Mouse (Mus musculus) intestine, postnatal 0 days (tissue): ENCODE results near the gene Krtap28-10. TPM values are rescaled to one million over a fixed set of nuclear protein-coding genes. Genes with fewer than 3 reads are reported as not detected.
A peak's percentile ranks its signal among the peaks of the same experiment; 100 is the strongest.

Experiments
- ATAC-seq: fragments of 200-750 bp; cut with Nextera tagmentation; 2 replicates; pipeline ENCODE4 v1.8.0; 2017; ENCODE audit warnings: mild to moderate bottlenecking, moderate TSS enrichment, moderate library complexity
- H3K27ac ChIP-seq: fragments of 300-500 bp; sonication (generic); 2 replicates; pipeline ENCODE4 v1.5.1; 2014; ENCODE audit warnings: mild to moderate bottlenecking, low read depth, low read length, moderate library complexity
- H3K27me3 ChIP-seq: fragments of 300-500 bp; sonication (generic); replicated peaks from 2 replicates; pipeline ENCODE4 v1.6.1; 2014; ENCODE audit warnings: low read length, mixed read lengths; ENCODE audit not compliant: control insufficient read depth, insufficient read depth
- H3K36me3 ChIP-seq: fragments of 300-500 bp; sonication (generic); 2 replicates; pipeline ENCODE4 v1.6.1; 2014; ENCODE audit warnings: mild to moderate bottlenecking, moderate library complexity; ENCODE audit not compliant: control insufficient read depth, insufficient read depth
- H3K4me1 ChIP-seq: fragments of 300-500 bp; sonication (generic); replicated peaks from 2 replicates; pipeline ENCODE4 v1.6.1; 2014; ENCODE audit warnings: antibody characterized with exemption, low read length, mixed read lengths; ENCODE audit not compliant: control insufficient read depth, insufficient read depth
- H3K4me2 ChIP-seq: fragments of 300-500 bp; sonication (generic); replicated peaks from 2 replicates; pipeline ENCODE4 v1.6.1; 2014; ENCODE audit warnings: low read depth, mild to moderate bottlenecking, moderate library complexity
- H3K4me3 ChIP-seq: fragments of 300-500 bp; sonication (generic); 2 replicates; pipeline ENCODE4 v1.5.1; 2014; ENCODE audit warnings: low read depth, low read length
- H3K9ac ChIP-seq: fragments of 300-500 bp; sonication (generic); 2 replicates; pipeline ENCODE4 v1.6.1; 2014; ENCODE audit warnings: mild to moderate bottlenecking, low read depth, low read length
- H3K9me3 ChIP-seq: fragments of 300-500 bp; sonication (generic); 2 replicates; pipeline ENCODE4 v1.6.1; 2016; ENCODE audit warnings: mixed run types; ENCODE audit not compliant: control insufficient read depth
- CTCF ChIP-seq: sonication (generic); IDR thresholded peaks from 2 replicates; pipeline ENCODE4 v1.5.1; 2016; ENCODE audit warnings: low read depth, mild to moderate bottlenecking, control low read depth, antibody characterized with exemption, moderate library complexity
- WGBS: fragments of 180-500 bp; shearing (Covaris S2); extraction: QIAGEN DNeasy Blood & Tissue Kit; methylation state at CpG from one replicate; pipeline ENCODE4 v1.1.7; 2014; 5-methylcytosine and 5-hydroxymethylcytosine counted together
- polyA plus RNA-seq: library from polyadenylated mRNA; unstranded; fragments of >200 nt; fragmentation: Nextera tagmentation; extraction: Ambion mirVana; gene quantifications from 2 replicates; pipeline ENCODE4 v1.2.1, GENCODE M21; 2015

The Krtap28-10 gene
- polyA plus RNA-seq, 1 experiment from 2014 or later: not detected

DNA sequence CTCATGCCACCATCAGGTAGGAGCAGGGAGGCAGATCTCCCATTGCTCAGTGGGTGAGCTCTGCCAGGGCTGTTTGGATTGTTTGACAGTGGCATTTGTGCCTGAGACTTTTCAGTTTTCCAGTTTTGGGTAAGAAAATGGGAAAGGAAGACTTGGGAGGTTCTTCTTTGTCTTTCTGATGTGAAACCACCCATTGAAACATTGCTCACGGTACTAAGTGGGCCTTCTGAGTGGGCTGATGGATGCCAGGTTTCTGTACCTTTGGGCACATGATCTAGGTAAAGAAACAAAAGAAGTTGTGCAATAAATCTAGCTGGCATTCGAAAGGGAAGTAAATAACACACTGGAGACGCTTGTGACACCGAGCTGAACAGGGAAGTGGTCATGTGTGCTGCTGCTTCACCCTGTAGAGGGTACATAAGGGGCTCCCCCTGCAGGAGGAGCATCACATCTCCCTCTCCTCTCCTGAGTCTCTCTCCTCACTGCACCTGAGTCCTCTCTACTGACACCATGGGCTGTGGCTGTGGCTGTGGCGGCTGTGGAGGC lies 2.7 kb upstream of the Krtap28-10 start, which contains the start of gene Gm47969:
Gene Gm47969 (plus strand): TSS at position 51 of the 546 bp plus-strand sequence.
- TF ChIP-seq CTCF: peak; percentile 46
- Histone ChIP-seq H3K36me3 (no peaks in the 10 kb centered on the region), H3K4me3 (no peak within 1 kb of the TSS), H3K9ac (no peak within 1 kb of the TSS), H3K4me1 (no peaks in the 10 kb centered on the region), H3K27ac (no peak within 1 kb of the TSS), H3K27me3 (no peaks in the 10 kb centered on the region), H3K9me3 (no peaks in the 10 kb centered on the region), H3K4me2 (no peak within 1 kb of the TSS)
- WGBS: 63% methylated on average over 5 of the region's 5 CpGs
- no peak for ATAC-seq

DNA sequence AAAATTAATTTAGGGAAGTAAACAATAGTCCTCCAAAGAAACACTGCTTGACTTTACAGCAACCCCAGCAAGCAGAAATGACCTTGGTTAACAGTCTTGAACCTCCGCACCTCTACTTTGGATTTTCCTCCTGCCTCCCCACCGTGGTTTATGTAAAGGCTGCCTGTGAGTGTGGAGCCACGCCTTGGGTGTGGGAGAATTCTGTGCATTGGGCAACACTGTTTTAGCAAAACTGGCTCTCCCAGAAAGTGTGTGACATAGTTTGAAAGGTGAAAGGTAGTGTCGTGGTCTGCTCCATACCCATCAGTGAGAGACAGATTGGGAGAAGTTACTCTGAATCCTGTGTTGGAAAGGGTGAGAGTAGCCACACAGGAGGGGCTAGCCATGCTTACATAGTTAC lies 3.2 kb downstream of the Krtap28-10 start:
- Histone ChIP-seq H3K4me2 (no peak overlapping the region), H3K4me3 (no peak overlapping the region), H3K27ac (no peak overlapping the region), H3K4me1 (no peaks in the 10 kb centered on the region), H3K36me3 (no peaks in the 10 kb centered on the region), H3K9ac (no peak overlapping the region), H3K27me3 (no peaks in the 10 kb centered on the region), H3K9me3 (no peaks in the 10 kb centered on the region)
- TF ChIP-seq CTCF: no peak
- ATAC-seq: no peak
- 47% methylated on average over 4 of the region's 4 CpGs for WGBS

DNA sequence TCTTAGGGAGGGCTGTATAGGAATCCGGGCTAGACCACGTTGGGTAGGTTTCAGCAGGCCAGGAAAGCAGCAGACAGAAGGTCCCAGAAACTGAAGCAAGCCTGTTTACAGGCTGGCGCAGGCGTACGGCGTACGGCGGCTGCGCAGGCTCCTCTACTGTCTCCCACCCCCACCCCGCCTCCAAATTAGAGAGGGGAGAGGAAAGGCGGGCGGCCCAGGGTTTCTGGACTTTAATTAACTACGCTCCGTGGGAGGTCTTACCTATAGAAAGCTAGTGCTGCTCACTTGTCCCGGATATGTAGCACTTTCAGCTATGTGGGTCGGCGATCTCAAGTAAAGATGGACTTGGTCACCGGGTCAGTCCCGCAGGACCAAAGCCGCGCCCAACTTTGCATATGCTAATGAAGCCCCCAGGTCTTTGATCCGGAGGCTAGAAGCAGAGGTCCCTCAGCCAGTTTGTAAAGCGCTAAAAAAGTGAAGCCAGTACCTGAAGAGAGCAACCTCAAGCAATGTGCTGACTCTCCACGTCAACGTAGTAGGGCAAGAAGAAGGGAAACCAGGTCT lies 4.1 kb downstream of the Krtap28-10 start, which contains the start of gene Slc19a3:
Gene Slc19a3 (minus strand): TSS at position 340 of the 564 bp plus-strand sequence.
- Histone ChIP-seq H3K4me1 (no peaks in the 10 kb centered on the region), H3K4me3 (peak within 1 kb of the TSS; percentile 50), H3K27ac (peak within 1 kb of the TSS; percentile 47; the same call in 1 of the 2 replicates), H3K9me3 (no peaks in the 10 kb centered on the region), H3K4me2 (peak within 1 kb of the TSS; percentile 81), H3K27me3 (no peaks in the 10 kb centered on the region), H3K9ac (peak within 1 kb of the TSS; percentile 52), H3K36me3 (no peaks in the 10 kb centered on the region)
- 2% methylated on average over 25 of the region's 25 CpGs for WGBS
- no peak for TF ChIP-seq CTCF
- peak; percentile 55 for ATAC-seq

DNA sequence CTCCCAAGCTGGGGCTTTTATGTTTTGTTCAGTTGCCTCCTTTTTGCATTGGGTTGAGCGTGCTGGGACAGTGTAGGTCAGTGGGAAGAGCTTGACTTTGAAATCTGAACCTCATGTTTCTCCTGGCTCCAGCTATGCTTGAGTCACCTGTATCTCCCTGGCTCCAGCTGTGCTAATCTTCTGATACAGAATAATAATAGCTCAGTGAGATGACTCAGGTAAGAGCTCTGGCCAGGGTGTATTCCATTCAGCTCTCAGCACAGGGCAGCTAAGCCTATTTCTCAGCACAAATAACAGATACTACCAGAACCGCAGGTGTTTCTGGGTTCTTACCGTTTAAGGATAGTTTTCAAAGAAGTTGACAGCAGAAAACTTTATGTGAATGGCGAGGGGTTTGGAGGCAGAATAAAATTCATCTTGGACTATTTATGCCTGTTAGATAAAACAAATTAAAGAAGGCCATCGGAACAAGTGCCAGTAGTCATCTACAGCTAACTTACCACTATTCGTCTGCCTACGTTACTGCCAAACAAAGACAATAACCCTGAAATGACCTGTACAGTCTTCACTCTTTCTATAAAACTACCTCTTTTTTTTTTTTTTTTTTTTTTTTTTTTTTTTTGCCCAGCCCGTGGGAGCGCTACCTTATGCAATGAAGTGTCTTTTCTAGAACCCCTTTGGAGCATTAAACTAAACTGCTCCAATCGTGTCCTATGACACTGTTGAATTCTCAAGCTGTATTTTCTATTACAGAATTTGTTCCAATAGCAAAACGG lies 5.2 kb downstream of the Krtap28-10 start:
- WGBS: 78% methylated on average over 11 of the region's 11 CpGs
- Histone ChIP-seq H3K4me2 (peak overlapping the region; percentile 81; the same call in 1 of the 2 replicates), H3K27ac (no peak overlapping the region), H3K4me3 (no peak overlapping the region), H3K9ac (no peak overlapping the region), H3K27me3 (no peaks in the 10 kb centered on the region), H3K4me1 (no peaks in the 10 kb centered on the region), H3K36me3 (no peaks in the 10 kb centered on the region), H3K9me3 (no peaks in the 10 kb centered on the region)
- peak; percentile 51; the same call in 1 of the 2 replicates for ATAC-seq
- no peak for TF ChIP-seq CTCF

DNA sequence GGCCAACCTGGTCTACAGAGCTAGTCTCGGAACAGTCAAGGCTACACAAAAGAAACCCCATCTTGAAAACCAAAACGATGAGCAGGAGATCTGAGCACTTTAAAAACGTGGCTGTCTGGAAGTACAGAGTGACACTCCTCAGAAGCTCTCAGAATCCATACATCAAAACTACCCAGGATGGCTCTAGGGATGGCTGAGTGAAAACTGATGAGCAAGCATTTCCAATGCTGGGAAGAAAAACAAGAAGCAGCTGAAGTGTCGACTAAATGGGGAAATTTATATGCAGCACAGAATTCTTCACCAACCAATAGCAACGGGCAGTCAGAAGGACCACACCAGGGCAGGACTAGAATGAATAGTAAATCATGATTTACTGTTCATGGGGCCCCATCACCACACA lies 7.8 kb downstream of the Krtap28-10 start:
- TF ChIP-seq CTCF: no peak
- no peak overlapping the region for H3K27ac ChIP-seq
- H3K9ac ChIP-seq: no peak overlapping the region
- H3K4me3 ChIP-seq: no peak overlapping the region
- no peak for ATAC-seq
- H3K27me3 ChIP-seq: no peaks in the 10 kb centered on the region
- WGBS: 71% methylated on average over 5 of the region's 5 CpGs
- H3K36me3 ChIP-seq: no peaks in the 10 kb centered on the region
- no peak overlapping the region for H3K4me2 ChIP-seq
- H3K4me1 ChIP-seq: no peaks in the 10 kb centered on the region
- H3K9me3 ChIP-seq: no peaks in the 10 kb centered on the region

DNA sequence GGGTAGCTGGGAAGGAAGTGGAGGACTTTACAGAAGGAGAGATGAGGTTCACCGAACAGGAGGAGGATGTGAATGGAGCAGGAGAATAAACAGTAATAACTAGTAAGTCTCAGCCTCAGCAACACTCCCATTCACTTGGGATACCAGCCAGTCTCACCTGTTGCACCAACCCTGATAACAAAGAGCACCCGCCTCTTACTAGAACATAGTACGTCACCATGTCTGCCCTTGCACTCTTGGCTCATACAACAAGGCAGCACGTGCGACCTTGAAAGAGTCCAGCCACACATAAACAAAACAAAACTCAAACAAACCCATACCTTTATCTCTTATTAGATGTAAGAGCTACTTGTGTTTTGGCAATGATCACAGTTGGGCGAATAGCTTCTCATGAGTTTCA lies 9.8 kb downstream of the Krtap28-10 start:
- Histone ChIP-seq H3K4me2 (no peak overlapping the region), H3K27me3 (no peaks in the 10 kb centered on the region), H3K27ac (no peak overlapping the region), H3K9me3 (no peaks in the 10 kb centered on the region), H3K36me3 (no peaks in the 10 kb centered on the region), H3K4me1 (no peaks in the 10 kb centered on the region), H3K9ac (no peak overlapping the region), H3K4me3 (no peak overlapping the region)
- ATAC-seq: no peak; the same call in 1 of the 2 replicates
- 73% methylated on average over 6 of the region's 6 CpGs for WGBS
- TF ChIP-seq CTCF: no peak
